Mouse (Mus musculus): ENCODE measurements around the gene Cd209d. TPM values are rescaled to one million over a fixed set of nuclear protein-coding genes. Genes with fewer than 3 reads are reported as not detected.
"Not testable (repeated sequence)": the region's sequence is repeated elsewhere in the genome, so short reads cannot be mapped to it uniquely, and the experiment has no call there.

Cd209d gene
- polyA plus RNA-seq (2012; rRNA removed), result 3.1 and 6.7 TPM in 2 replicates

GRCm38 (mm10) chr8:3878455-3878854 lies at the start of gene Cd209d:
Cd209d (minus strand) TSS chr8:3878555.
- DNase-seq (ENCODE audit: low spot score), result no peak

GRCm38 (mm10) chr8:3926744-3927143 lies 48.4 kb upstream of the Cd209d start, which contains the start of gene Cd209b:
Cd209b (minus strand) TSS chr8:3926844.
- DNase-seq (ENCODE audit: low spot score), result no peak

GRCm38 (mm10) chr8:3876121-3876520 lies 2.2 kb downstream of the Cd209d start:
- no peak for DNase-seq (ENCODE audit: low spot score)

- not testable (repeated sequence) for DNase-seq (ENCODE audit: low spot score)
Measured at GRCm38 (mm10) chr8:3862736-3863135, 15.6 kb downstream of the Cd209d start.

GRCm38 (mm10) chr8:3854209-3854608 lies 24.1 kb downstream of the Cd209d start, which contains the start of gene Cd209e:
Cd209e (minus strand) TSS chr8:3854309.
- DNase-seq (ENCODE audit: low spot score), result no peak

Other genes starting within 250 kb of the Cd209d start
- 135 and 202 TPM in 2 replicates for gene Stxbp2, start 247.6 kb downstream of the Cd209d start, polyA plus RNA-seq (2012; rRNA removed)
- gene Retn, start 222.8 kb downstream of the Cd209d start, polyA plus RNA-seq (2012; rRNA removed), result 53.8 and 69.7 TPM in 2 replicates
- 0.39 and 0.43 TPM in 2 replicates for gene Mcemp1, start 212.8 kb downstream of the Cd209d start, polyA plus RNA-seq (2012; rRNA removed)
- gene Fcor, start 206.2 kb downstream of the Cd209d start, polyA plus RNA-seq (2012; rRNA removed), result 4.6 and 9.2 TPM in 2 replicates
- gene Trappc5, start 202.3 kb downstream of the Cd209d start, polyA plus RNA-seq (2012; rRNA removed), result 26.9 and 29.5 TPM in 2 replicates
- 0.12 and 0.13 TPM in 2 replicates for gene Fcer2a, start 184.4 kb downstream of the Cd209d start, polyA plus RNA-seq (2012; rRNA removed)
- gene Clec4g, start 157.9 kb downstream of the Cd209d start, polyA plus RNA-seq (2012; rRNA removed), result 0.08 and 0.29 TPM in 2 replicates
- 7.0 and 8.5 TPM in 2 replicates for gene Cd209a, start 129.6 kb downstream of the Cd209d start, polyA plus RNA-seq (2012; rRNA removed)
- gene Cd209e, start 24.2 kb downstream of the Cd209d start, polyA plus RNA-seq (2012; rRNA removed), result 0.12 and 0.14 TPM in 2 replicates
- gene Cd209b, start 48.3 kb upstream of the Cd209d start, polyA plus RNA-seq (2012; rRNA removed), result 3.2 and 4.7 TPM in 2 replicates
- 4.0 and 5.5 TPM in 2 replicates for gene Cd209c, start 76.2 kb upstream of the Cd209d start, polyA plus RNA-seq (2012; rRNA removed)
- 15.1 and 28.6 TPM in 2 replicates for gene Cd209f, start 227.3 kb upstream of the Cd209d start, polyA plus RNA-seq (2012; rRNA removed)

Measured in urinary bladder, adult 2 months (tissue).